Mouse (Mus musculus) left cerebral cortex, postnatal 10 days (tissue): ENCODE data around the gene Kcnk5. TPM values are rescaled to one million over a fixed set of nuclear protein-coding genes. Genes with fewer than 3 reads are reported as not detected.

Source experiments
- DNase-seq, 2 experiments: peaks; one replicate each; pipeline ENCODE4 v3.0.0; 2021 to 2022; ENCODE audit warnings: low spot score in 2 of 2, mixed read lengths in 1 of 2; ENCODE audit errors: extremely low spot score in 1 of 2
- intact Hi-C: fragments of 180-260 bp; cut with DNase I; formaldehyde crosslinking; loops from one replicate; pipeline ENCODE4 v1.15.1; 2025
- total RNA-seq, 2 experiments: library from RNA; stranded (reverse); gene quantifications; 2 replicates each; pipeline ENCODE4 v1.2.3; 2021

The Kcnk5 gene
- total RNA-seq, 2 experiments from 2014 or later, result 0.34 to 0.36 TPM

DNA sequence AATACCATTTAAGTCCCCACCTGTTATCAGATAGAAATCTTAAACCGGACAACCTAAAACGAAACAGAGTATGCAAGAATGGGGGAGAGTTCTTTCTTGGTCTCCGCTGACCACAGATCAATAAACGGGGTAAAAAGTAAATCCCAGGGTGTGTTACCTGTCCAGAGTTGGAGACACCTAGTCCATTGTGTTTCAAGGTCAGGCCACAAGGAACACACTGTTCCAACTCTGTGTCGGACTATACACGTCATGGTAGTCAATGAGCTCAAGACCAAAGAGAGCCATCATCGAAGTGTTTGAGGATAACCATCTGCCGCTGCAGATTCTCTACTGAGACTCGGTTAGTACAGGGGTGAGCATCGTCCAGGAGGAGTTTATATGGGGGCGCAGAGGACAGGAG lies 33.1 kb downstream of the Kcnk5 start:
- DNase-seq, result no peak
- intact Hi-C loops, result no loop called here

DNA sequence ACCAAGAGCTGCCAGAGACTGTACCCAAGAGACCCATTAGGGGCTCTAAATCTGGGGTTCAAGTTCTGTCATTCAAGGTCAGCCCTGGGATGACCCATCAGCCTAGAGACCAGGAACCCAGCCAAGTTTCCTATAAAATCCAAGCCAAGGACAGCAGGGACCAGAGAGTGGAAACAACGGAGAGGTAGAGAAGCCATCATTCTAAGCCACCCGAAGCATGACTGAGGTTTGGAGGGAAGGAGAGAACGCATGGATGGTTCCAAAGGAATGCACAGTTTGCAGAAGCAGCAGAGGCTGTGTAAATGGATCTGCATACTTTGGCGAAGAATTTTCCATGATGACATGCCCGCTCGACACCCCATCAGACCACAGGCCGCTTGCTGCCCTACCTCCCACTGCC lies 33.8 kb downstream of the Kcnk5 start:
- intact Hi-C loops, result loop anchor here (2.0 kb wide), 1 partner anchor 15 kb away; no protein-coding TSS in a partner anchor
- no peak for DNase-seq

DNA sequence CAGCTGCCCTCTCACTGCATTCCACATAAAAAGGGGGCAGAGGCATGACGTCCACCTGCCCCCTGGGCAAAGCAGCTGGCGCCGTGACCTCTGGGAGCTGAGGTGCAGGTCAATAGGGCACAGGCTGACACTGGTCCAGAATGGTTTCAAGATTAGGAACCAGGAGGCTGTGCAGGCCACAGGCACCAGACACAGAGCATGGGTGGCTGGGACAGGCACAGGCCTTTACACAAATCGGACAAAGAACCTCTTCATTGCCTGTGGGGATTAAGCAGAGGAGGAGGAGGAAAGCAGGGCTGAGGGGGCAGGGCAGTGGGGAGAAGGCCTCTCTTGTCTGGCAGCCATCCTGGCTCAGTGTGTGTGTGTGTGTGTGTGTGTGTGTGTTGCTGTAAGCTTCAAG lies 37.5 kb downstream of the Kcnk5 start:
- DNase-seq, result peak in 1 of 2 experiments; percentile 47
- intact Hi-C loops, result no loop called here

DNA sequence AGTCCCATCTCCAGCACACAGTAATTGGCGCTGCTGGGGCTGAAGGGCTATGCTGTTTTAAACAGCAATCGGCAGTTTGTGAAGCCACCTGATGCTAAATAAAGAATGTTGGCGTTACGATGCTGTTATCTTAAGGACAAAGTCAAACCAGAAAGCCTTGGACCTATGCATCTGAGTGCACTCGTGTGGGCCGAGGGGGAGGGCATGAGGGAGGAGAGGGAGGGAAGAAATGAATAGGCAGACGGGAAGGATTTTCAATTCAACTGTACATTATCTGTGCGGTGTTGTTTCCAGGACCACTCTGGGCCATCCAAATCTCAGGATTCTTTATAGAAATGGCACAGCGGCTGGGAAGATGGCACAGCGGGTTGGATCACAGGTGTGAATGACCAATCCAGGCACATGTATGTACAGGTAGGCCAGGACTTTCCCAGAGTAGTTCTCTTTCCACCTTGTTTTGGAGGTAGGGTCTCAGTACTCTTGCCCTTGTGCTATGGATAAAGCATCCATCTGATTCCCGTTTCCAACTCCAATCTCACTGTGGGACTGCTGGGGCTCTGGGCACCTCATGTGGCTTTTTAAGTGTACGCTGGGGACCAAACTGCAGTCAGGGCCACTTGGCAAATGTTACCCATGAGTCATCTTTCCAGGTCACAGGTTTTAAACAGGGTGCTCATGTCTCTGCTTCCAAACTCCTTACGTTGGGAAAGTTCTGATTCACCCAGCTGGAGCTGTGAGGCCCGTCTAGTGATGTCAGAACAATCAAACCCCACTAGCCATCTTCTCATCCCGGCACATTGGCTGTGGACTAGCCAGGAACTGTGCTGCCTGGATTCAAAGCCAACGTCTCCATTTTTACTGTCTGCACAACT lies 42.9 kb downstream of the Kcnk5 start, which contains the start of gene Saysd1:
TSS of gene Saysd1 (minus strand) at position 51 of the 872 bp plus-strand sequence.
- DNase-seq, result no peak
- intact Hi-C loops, result loop anchor here (5.0 to 10.0 kb wide), 2 partner anchors 44 to 76 kb away; partner anchors contain the start of gene Kcnk5

DNA sequence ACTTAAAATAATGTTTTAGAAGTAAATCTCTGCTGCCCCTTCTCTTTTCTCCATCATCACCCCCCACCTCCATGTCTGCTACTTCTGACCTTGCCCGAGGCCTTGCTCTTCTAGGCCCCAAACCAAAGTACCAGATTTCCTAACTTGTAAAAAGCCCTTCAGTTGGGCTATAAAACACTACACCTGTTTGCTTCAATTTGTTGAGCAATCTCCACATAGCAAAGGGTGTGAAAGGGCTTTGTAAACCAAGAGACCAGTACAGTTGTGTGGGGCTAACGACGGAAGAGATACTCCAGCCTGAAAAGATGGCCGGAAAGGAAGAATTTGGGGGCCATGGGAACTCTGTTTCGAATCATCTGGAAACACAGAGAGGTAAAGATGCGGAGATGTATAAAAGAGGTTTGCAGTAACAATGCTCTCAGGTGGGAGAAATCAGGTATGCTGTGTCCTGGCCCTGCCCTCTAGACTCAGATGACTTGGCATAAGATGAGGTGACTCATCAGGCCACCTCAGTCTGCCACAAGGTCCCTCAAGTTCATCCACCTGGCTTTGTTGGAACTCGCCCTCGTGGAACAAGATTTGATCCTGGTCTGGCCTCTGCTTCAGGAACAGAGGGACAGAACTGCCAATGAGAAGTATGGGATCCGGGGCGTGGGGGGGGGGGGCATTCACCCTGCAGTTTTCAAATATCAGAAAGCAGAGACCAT lies 46.5 kb downstream of the Kcnk5 start:
- no peak for DNase-seq
- intact Hi-C loops, result loop anchor here (5.0 to 10.0 kb wide), 2 partner anchors 47 to 80 kb away; partner anchors contain the start of gene Kcnk5

DNA sequence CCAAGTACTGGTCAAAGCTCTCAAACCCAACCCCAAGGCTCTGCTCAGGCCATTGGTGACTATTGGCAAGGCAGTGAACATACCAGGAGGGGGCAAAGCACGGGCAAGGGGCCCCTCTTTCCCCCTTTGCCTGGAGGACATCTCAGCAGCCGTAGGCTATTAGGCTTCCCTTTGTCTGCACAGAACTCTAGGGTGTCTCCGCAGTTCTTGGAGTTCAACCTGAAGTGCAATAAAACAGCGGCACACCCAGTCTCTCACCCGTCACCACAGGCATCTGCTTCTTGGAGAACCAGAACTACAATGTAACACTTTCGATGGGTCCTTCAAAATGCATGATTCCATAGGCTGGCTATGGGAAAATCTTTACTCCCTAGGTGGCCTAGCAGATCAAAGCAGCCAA lies 53.4 kb downstream of the Kcnk5 start:
- intact Hi-C loops, result no loop called here
- DNase-seq, result no peak

DNA sequence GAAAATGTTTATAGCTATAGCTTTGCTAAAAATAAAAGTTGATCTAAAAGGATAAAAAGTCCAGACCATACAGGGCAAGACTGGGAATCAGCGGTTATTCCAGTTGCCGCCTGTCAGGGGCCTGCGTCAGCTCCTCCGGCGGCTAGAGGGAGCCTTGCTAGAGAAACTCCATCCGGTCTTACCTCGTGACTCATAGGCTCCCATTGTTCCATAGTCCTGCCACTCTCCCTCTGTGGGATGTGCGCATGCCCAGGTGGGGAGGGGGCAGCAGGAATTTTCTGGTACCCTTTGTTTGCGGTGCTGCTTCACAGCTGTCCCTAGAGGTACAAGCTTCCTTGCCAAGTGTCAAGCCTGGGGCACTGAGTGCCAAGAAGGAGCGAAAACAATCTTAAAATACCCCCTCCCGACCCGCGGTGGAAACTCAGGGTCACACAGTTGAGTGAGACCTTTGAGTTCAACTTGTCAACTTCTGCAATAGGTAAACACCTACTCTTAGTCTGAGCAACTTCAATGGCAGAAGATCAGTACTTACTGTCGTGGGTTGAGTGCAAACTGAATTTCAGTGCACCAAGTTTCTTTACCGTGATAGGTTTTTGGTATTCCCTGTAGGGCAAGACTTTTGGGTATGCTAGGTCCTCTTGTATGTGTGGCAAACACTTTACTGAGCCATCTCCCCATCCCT lies 54.1 kb downstream of the Kcnk5 start:
- no peak for DNase-seq
- intact Hi-C loops, result no loop called here

DNA sequence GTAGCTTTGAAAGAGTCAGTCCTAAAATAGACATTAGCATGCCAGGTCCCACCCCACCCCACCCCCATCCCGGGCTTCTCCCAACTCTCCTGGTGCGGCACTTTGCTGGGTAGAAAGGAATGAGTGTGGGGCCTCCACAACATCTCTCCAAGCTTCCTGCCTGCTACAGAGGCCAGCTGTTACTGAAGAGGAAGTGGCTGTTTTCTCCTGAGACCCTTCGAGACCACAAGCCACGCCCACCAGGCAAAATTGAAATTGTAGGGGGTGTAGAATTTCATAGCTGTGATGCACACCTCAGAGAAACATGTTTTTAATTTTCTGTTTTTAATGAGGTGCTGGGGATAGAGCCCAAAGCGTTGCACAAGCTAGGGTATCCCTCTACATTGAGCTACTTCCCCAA lies 60.7 kb downstream of the Kcnk5 start:
- intact Hi-C loops, result no loop called here
- no peak for DNase-seq

DNA sequence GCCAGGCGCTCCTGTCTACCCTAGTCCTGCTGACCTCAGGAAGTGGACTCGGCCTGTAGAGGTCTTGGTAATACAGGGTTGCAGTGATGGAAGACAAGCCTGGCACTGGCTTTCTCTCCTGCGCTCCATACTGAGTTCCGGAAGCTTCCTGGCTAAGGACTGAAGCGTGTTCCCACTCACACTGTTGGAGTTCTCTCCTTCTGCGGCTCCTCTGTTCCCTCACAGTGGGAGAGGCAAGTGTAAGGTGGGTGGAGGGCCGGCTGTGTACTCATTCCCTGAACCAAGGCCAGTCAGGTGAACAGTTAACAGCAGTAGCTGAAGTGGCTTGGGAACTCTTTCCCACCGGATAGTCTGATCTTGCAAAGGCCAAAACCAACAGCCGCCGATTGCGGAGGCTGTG lies 61.6 kb downstream of the Kcnk5 start:
- intact Hi-C loops, result no loop called here
- no peak for DNase-seq

DNA sequence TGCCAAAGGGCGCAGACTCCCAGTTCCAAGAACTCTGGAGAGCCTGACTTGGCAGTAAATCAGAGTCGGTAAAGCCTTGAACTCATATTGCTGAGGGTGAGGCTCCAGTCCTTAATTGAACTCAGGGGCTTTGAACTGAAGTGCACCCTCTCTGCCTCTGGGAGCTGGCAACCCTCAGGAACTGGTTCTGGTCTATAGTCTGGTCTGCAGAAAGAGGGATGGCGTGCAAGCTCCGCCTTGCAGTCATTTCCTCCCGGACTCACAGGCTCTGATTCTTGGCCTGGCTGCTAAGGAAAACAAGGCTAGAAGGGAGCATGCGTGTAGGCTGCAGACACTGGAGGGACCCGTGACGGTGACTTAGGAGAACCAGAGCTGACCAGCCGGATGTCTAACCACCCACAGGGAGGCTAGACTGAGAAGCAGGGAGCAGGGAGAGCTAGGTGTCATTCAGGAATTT lies 65.4 kb downstream of the Kcnk5 start:
- intact Hi-C loops, result no loop called here
- DNase-seq, result peak in 1 of 2 experiments; percentile 41

DNA sequence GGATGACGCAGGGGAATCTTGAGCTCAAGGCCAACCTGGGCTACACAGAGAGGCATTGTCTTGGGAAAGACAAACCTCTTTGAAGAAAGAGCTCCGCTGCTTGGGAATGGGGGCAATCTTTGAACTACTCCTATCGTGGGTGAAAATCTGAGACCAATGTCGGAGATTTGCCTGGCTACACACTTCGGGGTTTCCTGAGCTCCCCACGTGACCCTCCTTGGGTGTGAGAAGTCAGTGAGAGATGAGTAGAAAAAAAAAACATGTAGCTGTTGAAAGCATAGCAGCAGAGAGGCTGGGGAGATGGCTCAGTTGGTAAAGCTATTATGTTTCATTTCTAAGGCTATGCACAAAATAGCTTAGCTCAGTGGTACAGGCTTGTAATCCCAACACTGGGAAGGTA lies 66.7 kb downstream of the Kcnk5 start:
- intact Hi-C loops, result loop anchor here (1.0 to 5.0 kb wide), 2 partner anchors 143 to 267 kb away; no protein-coding TSS in a partner anchor
- no peak for DNase-seq

DNA sequence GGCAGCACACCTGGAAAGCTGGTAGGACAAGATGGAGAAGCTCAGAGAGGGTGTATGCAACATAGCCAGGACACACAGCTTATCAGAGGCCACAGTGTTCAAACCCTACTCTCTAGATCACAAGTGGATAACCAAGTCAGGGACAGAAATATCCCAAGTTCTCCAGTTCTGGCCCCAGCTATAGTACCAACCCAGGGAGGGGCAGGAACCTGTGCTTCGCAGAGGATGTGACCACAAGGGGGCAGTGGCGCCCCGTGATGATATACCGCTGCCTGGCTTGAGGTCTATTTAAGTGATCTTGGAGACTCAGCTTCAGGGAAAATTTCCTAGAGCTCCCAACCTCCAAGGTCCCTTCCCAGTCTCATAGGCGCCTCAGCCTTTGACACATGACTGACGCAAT lies 67.6 kb downstream of the Kcnk5 start:
- DNase-seq, result peak; percentile 68 to 88
- intact Hi-C loops, result loop anchor here (1.0 to 5.0 kb wide), 2 partner anchors 144 to 268 kb away; no protein-coding TSS in a partner anchor

DNA sequence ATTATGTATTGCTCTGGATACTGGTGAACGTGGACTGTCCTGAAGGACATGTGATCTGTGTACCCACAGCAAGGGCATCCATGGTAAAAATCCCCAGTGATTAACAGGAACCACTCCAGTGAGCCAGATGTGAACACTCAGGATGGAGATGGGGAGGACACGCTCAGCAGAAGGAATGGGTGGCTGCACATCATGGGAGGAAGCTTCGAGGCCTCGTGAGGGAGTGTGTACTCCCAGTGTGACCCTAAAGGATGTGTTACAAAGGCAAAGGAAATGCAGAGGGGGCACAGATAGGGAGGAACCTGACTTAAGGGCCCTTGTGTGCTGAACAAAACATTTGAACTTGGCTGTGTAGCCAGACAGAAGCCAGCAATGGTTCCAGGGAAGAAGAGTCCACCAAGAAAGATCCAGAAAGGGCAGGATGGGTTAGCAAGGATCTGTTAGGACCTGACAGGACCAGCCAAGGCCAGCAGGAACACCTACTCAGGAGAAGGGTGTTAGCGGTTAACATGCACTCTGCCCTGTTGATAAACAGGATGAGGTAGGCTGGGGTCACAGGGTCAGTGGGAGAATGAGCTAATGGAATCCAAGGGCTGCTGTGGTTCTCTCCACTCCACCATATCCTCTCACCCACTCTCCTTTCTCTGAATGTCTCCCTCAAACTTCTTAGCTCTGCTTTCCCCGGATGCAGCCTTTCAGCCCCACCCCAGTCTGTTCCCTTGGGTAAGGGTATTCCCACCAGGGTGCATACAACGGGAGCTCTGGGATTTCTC lies 68.2 kb downstream of the Kcnk5 start:
- no peak for DNase-seq
- intact Hi-C loops, result loop anchor here (5.0 kb wide), 1 partner anchor 269 kb away; no protein-coding TSS in a partner anchor

DNA sequence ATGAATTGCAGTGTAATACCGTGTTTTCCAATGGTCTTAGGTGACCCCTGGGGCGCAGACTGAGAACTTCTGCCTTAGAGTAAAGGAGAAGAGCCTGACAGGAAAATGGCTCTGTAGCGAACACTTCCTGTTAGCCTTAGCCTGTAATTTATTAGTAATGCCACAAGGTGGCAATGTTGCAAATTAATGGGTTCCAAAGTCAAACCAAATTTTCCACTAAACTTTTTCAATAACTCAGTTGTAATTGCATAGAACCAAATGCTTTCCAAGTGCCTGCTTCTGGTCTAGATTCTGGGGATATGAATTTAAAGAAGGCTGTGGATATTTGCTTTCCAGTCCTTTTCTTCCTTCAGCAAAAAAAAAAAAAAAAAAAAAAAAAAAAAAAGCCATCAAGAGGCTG lies 69.4 kb downstream of the Kcnk5 start:
- intact Hi-C loops, result loop anchor here (5.0 kb wide), 1 partner anchor 270 kb away; no protein-coding TSS in a partner anchor
- no peak for DNase-seq

DNA sequence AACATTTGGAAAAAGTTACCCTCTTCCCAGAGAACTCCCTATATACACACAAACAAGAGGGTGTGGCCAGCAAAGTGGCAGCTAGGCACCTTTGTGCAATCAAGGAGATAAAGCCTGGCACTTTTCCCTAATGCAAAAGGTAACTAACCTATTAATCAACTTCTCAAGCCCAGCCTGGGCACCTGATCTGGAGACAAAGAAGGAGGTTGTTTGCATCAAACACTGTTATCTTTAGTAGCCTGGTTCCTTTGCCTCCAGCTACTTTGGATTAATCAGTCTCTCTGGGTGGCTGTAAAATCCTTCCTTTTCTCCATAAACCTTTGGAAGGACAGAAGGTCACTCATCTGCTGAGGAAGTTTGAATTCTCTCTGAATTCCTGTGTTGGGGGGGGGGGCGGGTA lies 70.7 kb downstream of the Kcnk5 start:
- intact Hi-C loops, result loop anchor here (5.0 kb wide), 1 partner anchor 271 kb away; no protein-coding TSS in a partner anchor

DNA sequence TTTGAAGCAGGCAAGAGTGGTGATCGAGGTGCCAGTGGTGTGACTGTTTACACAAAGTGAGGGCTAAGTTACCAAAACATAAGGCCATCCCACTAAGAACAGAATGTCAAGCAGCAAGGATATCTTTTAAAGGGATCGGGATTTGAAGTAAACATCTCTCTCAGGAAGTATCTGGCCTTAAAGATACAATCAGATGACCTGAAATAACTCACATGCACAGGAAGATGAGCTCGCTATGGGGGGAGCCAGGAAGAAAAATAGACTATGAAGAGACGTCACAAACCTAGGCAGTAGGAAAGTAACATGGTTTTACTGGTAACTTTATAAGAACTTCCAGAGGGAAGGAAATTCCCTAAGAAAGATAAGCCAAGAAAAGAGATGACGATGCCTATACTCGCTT lies 75.3 kb downstream of the Kcnk5 start:
- DNase-seq, result no peak
- intact Hi-C loops, result no loop called here

More for the DNA sequence above, 70.7 kb downstream of the Kcnk5 start:
- DNase-seq, result no peak

DNA sequence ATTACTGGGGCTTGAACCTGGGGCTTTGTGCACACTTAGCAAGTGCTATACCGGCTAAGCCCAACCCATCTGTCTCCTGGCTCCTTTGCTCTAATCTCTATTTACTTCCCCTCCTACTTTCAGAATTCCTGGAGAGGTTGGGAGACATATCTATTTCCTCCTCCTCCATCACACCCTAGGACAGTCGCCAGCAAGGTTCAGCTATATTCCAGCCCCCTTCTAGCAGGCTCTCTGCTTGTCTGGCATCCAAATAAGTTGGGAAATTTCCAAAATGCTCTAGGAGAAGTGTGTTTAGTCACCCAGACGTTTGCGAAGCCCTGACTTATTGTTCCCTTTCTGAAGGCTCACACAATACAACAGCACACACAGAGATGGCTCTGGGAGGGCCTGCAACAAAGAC lies 78.4 kb downstream of the Kcnk5 start:
- intact Hi-C loops, result no loop called here
- no peak for DNase-seq

DNA sequence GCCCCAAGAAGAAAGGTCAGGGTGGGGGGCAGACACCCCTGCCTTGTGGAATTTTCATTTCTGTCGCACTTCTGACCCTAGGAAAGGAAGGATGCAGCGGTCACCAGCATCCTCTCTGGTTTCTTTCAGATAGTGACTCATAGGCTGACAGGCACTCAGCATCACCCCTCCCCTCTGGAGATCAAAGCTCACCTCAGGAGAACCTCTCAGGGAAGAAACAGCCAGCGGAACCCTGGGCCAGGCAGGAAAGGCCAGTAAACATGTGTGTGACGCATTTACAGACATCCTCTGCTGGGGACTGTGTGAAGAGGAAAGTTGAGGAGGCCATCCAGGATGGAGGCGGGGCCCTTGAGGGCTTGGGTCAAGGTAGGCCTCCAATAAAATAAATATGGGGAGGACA lies 83.5 kb downstream of the Kcnk5 start:
- DNase-seq, result peak in 1 of 2 experiments; percentile 79
- intact Hi-C loops, result no loop called here
